Mouse (Mus musculus): ENCODE results near the gene Sfmbt1.

DNA sequence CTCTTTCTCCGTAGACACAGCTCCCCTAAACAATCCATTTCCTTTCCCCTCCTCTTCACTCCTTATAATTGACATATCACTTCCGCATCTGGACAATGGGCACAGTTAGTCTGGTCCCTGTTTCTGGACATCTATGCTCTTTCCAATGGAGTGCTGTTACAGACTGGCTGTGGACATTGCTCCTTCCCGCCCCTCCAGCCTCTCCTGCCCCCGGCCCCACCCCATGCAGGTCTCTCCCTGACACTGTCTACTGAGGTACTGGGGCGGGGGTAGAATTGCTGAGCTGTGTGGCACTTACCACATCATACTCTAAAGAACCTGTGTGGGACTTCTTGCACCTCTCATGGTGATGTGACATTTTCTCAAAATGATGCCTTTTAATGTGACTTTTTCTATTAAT is 11.6 kb upstream of the Sfmbt1 start:
- TF ChIP-seq CTCF (IDR thresholded peaks at IDR 0.05; ENCODE audit: borderline replicate concordance, insufficient read depth, low read depth, low read length) (no peak), POLR2A (IDR thresholded peaks at IDR 0.05; ENCODE audit: borderline replicate concordance, insufficient read depth, low read length) (no peak)

All from cerebellum, adult 2 months (tissue).